Comparison of ENCODE assay signal across 1 mouse cellular context in genomic region chrX:72917884-72918681, GRCm38 (mm10).
TF ChIP-seq lines count a peak whose summit lies in the region.

Cetn2 (minus strand) TSS chrX:72918411.
Nsdhl (plus strand) TSS chrX:72918557.

TF ChIP-seq in CH12.LX, 34 proteins besides CTCF, POLR2A, EP300 and RAD21 (continued from another document):
- no peak for TF ChIP-seq UBTF (IDR thresholded peaks at IDR 0.05; ENCODE audit: low read depth, low read length)
- TF ChIP-seq ZMIZ1 (IDR thresholded peaks at IDR 0.05; ENCODE audit: low read depth, low read length), result 0 out of 2 replicates have a peak, but pooled peaks have one; percentile 19
- no peak; the same call in 1 of the 2 replicates for TF ChIP-seq ELF1 (IDR thresholded peaks at IDR 0.05; ENCODE audit: low read depth, low read length)
- no peak for TF ChIP-seq ZC3H11A (IDR thresholded peaks at IDR 0.05; ENCODE audit: low read depth, low read length)
- TF ChIP-seq BHLHE40 (IDR thresholded peaks at IDR 0.05; ENCODE audit: low read depth, low read length), result no peak
- no peak for TF ChIP-seq JUN (IDR thresholded peaks at IDR 0.05; ENCODE audit: insufficient read depth, low read depth, low read length)
- TF ChIP-seq JUND (conservative IDR thresholded peaks at IDR 0.05; ENCODE audit: low read depth, low read length), result no peak
- no peak for TF ChIP-seq GABPA (IDR thresholded peaks at IDR 0.05; ENCODE audit: insufficient replicate concordance, low read depth, low read length)
- TF ChIP-seq TCF12 (IDR thresholded peaks at IDR 0.05; ENCODE audit: low read depth, low read length), result 0 out of 2 replicates have a peak, but pooled peaks have one; percentile 28
- TF ChIP-seq HCFC1 (IDR thresholded peaks at IDR 0.05; ENCODE audit: low read depth, low read length), result peak; percentile 24
- no peak for TF ChIP-seq MEF2A (IDR thresholded peaks at IDR 0.05; ENCODE audit: borderline replicate concordance, low read depth, low read length)
- no peak for TF ChIP-seq ZKSCAN1 (IDR thresholded peaks at IDR 0.05; ENCODE audit: borderline replicate concordance, low read depth, low read length)
- TF ChIP-seq MAFK (IDR thresholded peaks at IDR 0.05; ENCODE audit: insufficient replicate concordance, low read length), result no peak
- no peak for TF ChIP-seq RCOR1 (conservative IDR thresholded peaks at IDR 0.05; ENCODE audit: low read depth, low read length)
- no peak for TF ChIP-seq CHD2 (IDR thresholded peaks at IDR 0.05; ENCODE audit: low read length)
- TF ChIP-seq TBP (conservative IDR thresholded peaks at IDR 0.05; ENCODE audit: low read depth, low read length), result peak; percentile 72; the same call in 1 of the 2 replicates
- TF ChIP-seq MYC (IDR thresholded peaks at IDR 0.05; ENCODE audit: low read depth, low read length), result no peak
TF ChIP-seq in CH12.LX: peak in this region for 8.
